Mouse (Mus musculus) midbrain, embryonic 15.5 days (tissue): Measurements from ENCODE around the gene 1600012H06Rik. TPM values are rescaled to one million over a fixed set of nuclear protein-coding genes. Genes with fewer than 3 reads are reported as not detected.
A peak's percentile ranks its signal among the peaks of the same experiment; 100 is the strongest.
"Not testable (repeated sequence)": the region's sequence is repeated elsewhere in the genome, so short reads cannot be mapped to it uniquely, and the experiment has no call there.

Experiments
- ATAC-seq: fragments of 200-750 bp; cut with Nextera tagmentation; replicated peaks from 2 replicates; pipeline ENCODE4 v1.8.0; 2017; ENCODE audit warnings: moderate TSS enrichment
- H3K27ac ChIP-seq: fragments of 300-500 bp; sonication (generic); 2 replicates; pipeline ENCODE4 v1.5.1; 2015; ENCODE audit warnings: mild to moderate bottlenecking, inconsistent platforms
- H3K27me3 ChIP-seq: fragments of 300-500 bp; sonication (generic); replicated peaks from 2 replicates; pipeline ENCODE4 v1.6.1; 2015; ENCODE audit warnings: inconsistent platforms
- H3K36me3 ChIP-seq: fragments of 300-500 bp; sonication (generic); replicated peaks from 2 replicates; pipeline ENCODE4 v1.6.1; 2015; ENCODE audit warnings: inconsistent platforms
- H3K4me1 ChIP-seq: fragments of 300-500 bp; sonication (generic); 2 replicates; pipeline ENCODE4 v1.6.1; 2015; ENCODE audit warnings: inconsistent platforms
- H3K4me2 ChIP-seq: fragments of 300-500 bp; sonication (generic); 2 replicates; pipeline ENCODE4 v1.6.1; 2015; ENCODE audit warnings: inconsistent platforms, mild to moderate bottlenecking, moderate library complexity
- H3K4me3 ChIP-seq: fragments of 300-500 bp; sonication (generic); 2 replicates; pipeline ENCODE4 v1.5.1; 2015; ENCODE audit warnings: mild to moderate bottlenecking, inconsistent platforms
- H3K9ac ChIP-seq: fragments of 300-500 bp; sonication (generic); 2 replicates; pipeline ENCODE4 v1.6.1; 2015; ENCODE audit warnings: mild to moderate bottlenecking, inconsistent platforms
- H3K9me3 ChIP-seq: fragments of 300-500 bp; sonication (generic); 2 replicates; pipeline ENCODE4 v1.6.1; 2016; ENCODE audit warnings: inconsistent platforms
- WGBS: fragments of 180-500 bp; shearing (Covaris S2); methylation state at CpG from one replicate; pipeline ENCODE4 v1.1.7; 2015; ENCODE audit warnings: mixed read lengths; 5-methylcytosine and 5-hydroxymethylcytosine counted together
- polyA plus RNA-seq: library from polyadenylated mRNA; unstranded; fragments of >200 nt; fragmentation: Nextera tagmentation; extraction: Ambion mirVana; gene quantifications from 2 replicates; pipeline ENCODE4 v1.2.1, GENCODE M21; 2015

The 1600012H06Rik gene
- polyA plus RNA-seq, 1 experiment from 2014 or later = 21.1 TPM

- Histone ChIP-seq H3K4me2 (no peak overlapping the region), H3K27ac (no peak overlapping the region), H3K9ac (no peak overlapping the region), H3K27me3 (no peaks in the 10 kb centered on the region), H3K36me3 (peaks cover 39% of the 10 kb centered on the region), H3K4me1 (peaks cover 1% of the 10 kb centered on the region; the same call in 1 of the 2 replicates), H3K9me3 (no peaks in the 10 kb centered on the region), H3K4me3 (no peak overlapping the region)
- 92% methylated on average over 8 of the region's 8 CpGs for WGBS
- ATAC-seq = no peak
Observed at GRCm38 (mm10) chr17:14953452-14953851, 10.5 kb downstream of the 1600012H06Rik start.

GRCm38 (mm10) chr17:14958686-14959327 lies 15.8 kb downstream of the 1600012H06Rik start:
- 93% methylated on average over 5 of the region's 5 CpGs for whole genome bisulfite sequencing
- Histone ChIP-seq H3K4me1 (peaks cover 14% of the 10 kb centered on the region), H3K27ac (no peak overlapping the region), H3K4me2 (no peak overlapping the region), H3K4me3 (no peak overlapping the region), H3K36me3 (peaks cover 6% of the 10 kb centered on the region), H3K9ac (no peak overlapping the region), H3K9me3 (no peaks in the 10 kb centered on the region), H3K27me3 (no peaks in the 10 kb centered on the region)
- ATAC-seq = no peak

- Histone ChIP-seq H3K27ac (no peak overlapping the region), H3K36me3 (no peaks in the 10 kb centered on the region), H3K27me3 (no peaks in the 10 kb centered on the region), H3K4me2 (peak overlapping the region; percentile 96), H3K4me1 (peaks cover 14% of the 10 kb centered on the region), H3K9me3 (no peaks in the 10 kb centered on the region), H3K4me3 (peak overlapping the region; percentile 27), H3K9ac (peak overlapping the region; percentile 31; the same call in 1 of the 2 replicates)
- ATAC-seq = no peak
- 18% methylated on average over 3 of the region's 3 CpGs for WGBS
Observed at GRCm38 (mm10) chr17:14959979-14960378, 17.0 kb downstream of the 1600012H06Rik start.

DNA sequence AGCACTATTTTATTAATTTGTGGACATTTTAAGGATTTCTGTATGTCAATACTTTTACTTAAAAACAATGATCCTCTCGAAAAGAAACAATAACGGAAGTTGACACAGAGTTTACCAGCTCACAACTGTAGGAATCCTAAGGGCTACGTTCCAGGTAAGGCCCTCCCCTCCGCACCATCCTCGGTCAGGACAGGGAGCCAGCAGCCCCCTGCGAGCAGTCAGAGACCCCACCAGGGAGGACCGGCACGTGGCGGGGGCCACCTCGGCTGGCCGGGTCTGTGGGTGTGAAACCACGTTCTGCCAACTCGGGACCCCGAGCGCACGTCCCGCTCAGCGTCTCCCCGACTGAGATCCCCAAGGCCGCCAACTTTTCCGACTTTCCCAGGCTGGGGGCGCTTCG lies 17.5 kb downstream of the 1600012H06Rik start:
- WGBS = 0% methylated on average over 23 of the region's 23 CpGs

DNA sequence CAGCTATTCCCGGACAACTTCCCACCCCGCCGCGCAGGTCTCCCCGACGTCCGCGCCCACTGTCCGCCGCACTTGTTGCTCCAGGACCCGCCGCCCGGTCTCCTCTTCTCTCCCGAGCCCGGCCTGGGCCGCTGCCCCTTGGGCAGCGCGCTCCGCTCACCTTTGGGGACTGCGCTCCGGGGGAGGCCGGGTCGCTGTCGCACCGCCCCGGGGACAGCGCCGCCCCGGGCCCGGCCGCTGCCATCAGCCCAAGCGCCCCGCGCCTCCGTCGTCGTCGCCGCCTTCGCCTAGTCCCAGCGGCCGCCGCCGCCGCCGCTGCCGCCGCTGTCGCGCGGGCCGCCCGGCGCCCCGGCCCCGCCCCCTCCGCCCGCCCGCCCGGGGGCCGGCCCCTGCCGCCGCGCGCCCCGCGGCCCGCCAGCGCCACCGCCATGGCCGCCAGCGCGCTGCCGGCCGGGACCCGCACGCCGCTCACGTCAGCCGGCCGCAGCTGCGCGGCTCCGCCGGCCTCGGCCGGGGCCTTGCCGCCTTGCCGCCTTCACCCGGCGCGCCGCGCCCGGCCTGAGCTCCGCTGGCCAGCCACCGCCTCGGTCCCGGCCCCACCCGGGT lies 18.1 kb downstream of the 1600012H06Rik start, which contains the start of gene Phf10:
Phf10 (minus strand) TSS at position 323 of the 606 bp plus-strand sequence.
- H3K9me3 ChIP-seq, H3K27me3 ChIP-seq, H3K36me3 ChIP-seq: not testable (repeated sequence)
- Histone ChIP-seq H3K9ac (peak within 1 kb of the TSS; percentile 70), H3K27ac (peak within 1 kb of the TSS; percentile 70; the same call in 1 of the 2 replicates), H3K4me2 (peak within 1 kb of the TSS; percentile 96), H3K4me1 (peaks cover 14% of the 10 kb centered on the region), H3K4me3 (peak within 1 kb of the TSS; percentile 78)
- peak; percentile 84 for ATAC-seq
- under 1% methylated on average over 50 of the region's 100 CpGs for WGBS

More for the DNA sequence above, 17.5 kb downstream of the 1600012H06Rik start:
- Histone ChIP-seq H3K4me3 (peak overlapping the region; percentile 78), H3K36me3 (no peaks in the 10 kb centered on the region), H3K27ac (no peak overlapping the region), H3K9me3 (no peaks in the 10 kb centered on the region), H3K27me3 (no peaks in the 10 kb centered on the region), H3K4me2 (peak overlapping the region; percentile 96), H3K9ac (peak overlapping the region; percentile 70), H3K4me1 (peaks cover 14% of the 10 kb centered on the region)
- ATAC-seq = peak; percentile 25

- not testable (repeated sequence) for H3K9ac ChIP-seq, H3K36me3 ChIP-seq, H3K27ac ChIP-seq, H3K27me3 ChIP-seq, H3K9me3 ChIP-seq, H3K4me2 ChIP-seq, H3K4me3 ChIP-seq
- peak; percentile 94 for ATAC-seq
- peaks cover 14% of the 10 kb centered on the region for H3K4me1 ChIP-seq
- no CpG with 5 or more reads among the region's 44 CpGs for WGBS
Observed at GRCm38 (mm10) chr17:14961557-14962154, 18.7 kb downstream of the 1600012H06Rik start.

GRCm38 (mm10) chr17:14968373-14968913 lies 25.5 kb downstream of the 1600012H06Rik start:
- H3K4me2 ChIP-seq, H3K9ac ChIP-seq, H3K4me1 ChIP-seq, H3K27me3 ChIP-seq, H3K36me3 ChIP-seq, H3K27ac ChIP-seq, H3K9me3 ChIP-seq, H3K4me3 ChIP-seq, ATAC-seq: not testable (repeated sequence)
- no CpG with 5 or more reads among the region's 6 CpGs for WGBS

DNA sequence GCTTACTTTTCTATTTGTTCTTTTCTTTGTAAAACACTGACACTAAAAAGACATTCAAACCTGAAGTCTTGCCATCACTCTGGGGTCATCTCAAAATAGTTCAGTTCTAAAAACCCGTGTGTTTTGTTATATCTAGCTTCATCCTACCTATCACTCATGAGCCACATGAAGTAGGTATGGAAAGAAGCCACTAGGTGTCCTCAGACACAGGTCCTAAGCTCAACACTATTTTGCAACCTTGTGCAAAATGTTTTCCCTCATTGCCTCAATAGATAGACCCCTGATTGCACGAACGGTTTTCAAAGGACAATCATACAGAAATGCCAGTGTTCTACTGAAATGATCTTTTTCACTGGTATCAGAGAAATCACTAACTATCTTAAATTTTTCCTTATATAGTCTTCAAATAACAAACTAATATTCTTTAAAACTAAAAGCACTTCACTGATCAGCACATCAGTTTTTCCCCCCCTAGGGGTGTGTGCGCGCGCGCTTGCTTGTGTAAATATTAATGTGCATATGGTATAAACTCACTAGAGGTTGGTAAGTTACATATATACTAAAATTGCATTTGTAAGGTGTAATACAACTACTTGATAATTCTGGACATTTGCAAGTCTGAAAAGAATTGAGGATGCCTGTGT lies 34.9 kb downstream of the 1600012H06Rik start:
- H3K4me1 ChIP-seq, H3K27me3 ChIP-seq, H3K9ac ChIP-seq, H3K36me3 ChIP-seq, H3K9me3 ChIP-seq, H3K27ac ChIP-seq: not testable (repeated sequence)
- 0% methylated on average over 4 of the region's 7 CpGs for WGBS
- Histone ChIP-seq H3K4me3 (0 out of 2 replicates have a peak overlapping the region, but pooled peaks have one; percentile 13), H3K4me2 (peak overlapping the region; percentile 36)
- peak; percentile 2; the same call in 1 of the 2 replicates for ATAC-seq

DNA sequence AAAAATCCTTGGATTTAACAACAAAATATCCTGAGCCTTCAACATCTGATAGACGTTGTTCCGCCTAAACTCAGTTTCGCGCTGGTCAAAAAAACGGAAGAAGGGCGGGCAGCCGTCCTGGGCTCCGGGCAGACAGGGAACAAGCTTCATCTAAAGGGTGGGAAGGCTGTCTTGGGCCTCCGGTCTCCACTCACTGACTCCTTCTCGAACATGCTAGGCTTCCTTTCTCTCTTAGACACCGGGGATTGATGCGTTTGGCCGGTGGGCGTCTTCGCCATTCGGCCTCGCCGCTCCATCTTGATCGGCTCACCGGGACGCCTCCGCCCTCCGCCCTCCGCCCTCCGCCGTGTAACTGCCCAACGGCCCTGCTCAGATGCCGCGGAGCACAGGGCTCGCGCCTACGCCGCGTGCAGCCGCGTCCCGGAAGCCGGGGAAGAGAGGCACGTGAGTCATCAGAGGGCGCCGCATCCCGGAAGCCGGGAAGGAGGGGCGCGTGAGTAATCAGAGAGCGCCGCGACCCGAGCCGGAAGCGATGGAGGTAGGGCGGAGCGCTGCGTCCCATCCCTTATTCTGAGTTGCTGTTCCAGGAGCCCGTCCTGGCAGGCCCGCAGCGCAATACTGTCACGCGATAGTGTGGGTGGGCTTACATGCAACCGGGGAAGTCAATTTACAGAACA lies 35.5 kb downstream of the 1600012H06Rik start, which contains the start of the genes 9030025P20Rik and Gm3417:
9030025P20Rik (plus strand) TSS at position 107 of the 677 bp plus-strand sequence.
Gm3417 (minus strand) TSS at position 429 of the 677 bp plus-strand sequence.
- Histone ChIP-seq H3K4me3 (0 out of 2 replicates have a peak within 1 kb of the TSS, but pooled peaks have one; percentile 13), H3K4me2 (peak within 1 kb of the TSS; percentile 36)
- ATAC-seq = peak; percentile 99
- H3K4me1 ChIP-seq, H3K9me3 ChIP-seq, H3K27ac ChIP-seq, H3K27me3 ChIP-seq, H3K9ac ChIP-seq, H3K36me3 ChIP-seq: not testable (repeated sequence)
- WGBS = no CpG with 5 or more reads among the region's 60 CpGs

DNA sequence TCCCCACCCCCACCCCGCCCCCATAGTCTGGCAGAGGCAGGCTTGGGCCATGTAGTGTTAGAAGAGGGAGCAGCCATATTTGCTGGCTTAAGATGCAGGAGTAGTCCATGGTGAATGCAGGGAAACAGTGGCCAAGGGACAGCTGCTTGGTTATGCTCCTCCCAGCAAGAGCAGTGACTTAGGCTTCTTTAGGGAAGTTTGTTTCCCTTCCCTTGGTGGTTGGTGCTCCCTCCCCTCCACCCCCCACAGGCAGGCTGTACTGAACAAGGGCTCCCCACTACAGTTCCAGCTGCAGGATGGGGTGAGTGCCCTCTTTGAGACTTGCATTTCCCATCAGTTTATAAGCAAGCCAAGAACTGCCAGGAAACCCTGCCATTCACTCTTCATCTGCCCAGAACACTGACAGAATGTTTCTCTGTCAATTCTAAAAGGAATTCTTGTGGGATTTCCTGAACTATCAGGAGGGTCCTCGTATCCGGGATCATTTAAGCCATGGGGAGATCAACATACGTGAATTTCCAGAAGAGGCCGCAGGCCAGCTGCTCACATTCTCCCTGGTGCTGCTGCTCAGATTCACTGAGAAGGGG lies 47.2 kb downstream of the 1600012H06Rik start:
- H3K9me3 ChIP-seq, H3K27me3 ChIP-seq, H3K9ac ChIP-seq, H3K4me1 ChIP-seq, ATAC-seq, H3K4me2 ChIP-seq, H3K4me3 ChIP-seq, H3K36me3 ChIP-seq, H3K27ac ChIP-seq: not testable (repeated sequence)
- WGBS = 74% methylated on average over 4 of the region's 5 CpGs

DNA sequence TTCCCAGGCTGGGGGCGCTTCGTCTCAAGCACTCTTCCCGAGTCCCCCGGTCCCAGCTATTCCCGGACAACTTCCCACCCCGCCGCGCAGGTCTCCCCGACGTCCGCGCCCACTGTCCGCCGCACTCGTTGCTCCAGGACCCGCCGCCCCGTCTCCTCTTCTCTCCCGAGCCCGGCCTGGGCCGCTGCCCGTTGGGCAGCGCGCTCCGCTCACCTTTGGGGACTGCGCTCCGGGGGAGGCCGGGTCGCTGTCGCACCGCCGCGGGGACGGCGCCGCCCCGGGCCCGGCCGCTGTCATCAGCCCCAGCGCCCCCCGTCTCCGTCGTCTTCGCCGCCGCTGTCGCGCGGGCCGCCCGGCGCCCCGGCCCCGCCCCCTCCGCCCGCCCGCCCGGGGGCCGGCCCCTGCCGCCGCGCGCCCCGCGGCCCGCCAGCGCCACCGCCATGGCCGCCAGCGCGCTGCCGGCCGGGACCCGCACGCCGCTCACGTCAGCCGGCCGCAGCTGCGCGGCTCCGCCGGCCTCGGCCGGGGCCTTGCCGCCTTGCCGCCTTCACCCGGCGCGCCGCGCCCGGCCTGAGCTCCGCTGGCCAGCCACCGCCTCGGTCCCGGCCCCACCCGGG lies 49.6 kb downstream of the 1600012H06Rik start:
- not testable (repeated sequence) for H3K4me1 ChIP-seq, H3K27ac ChIP-seq, H3K27me3 ChIP-seq, H3K4me3 ChIP-seq, H3K4me2 ChIP-seq, H3K9ac ChIP-seq, H3K9me3 ChIP-seq, H3K36me3 ChIP-seq
- ATAC-seq = peak; percentile 89
- no CpG with 5 or more reads among the region's 98 CpGs for WGBS
